Mouse (Mus musculus) heart, postnatal 0 days (tissue): Measurements from ENCODE around the gene Hist2h3c1. TPM values are rescaled to one million over a fixed set of nuclear protein-coding genes. Genes with fewer than 3 reads are reported as not detected.
A peak's percentile ranks its signal among the peaks of the same experiment; 100 is the strongest.

ENCODE experiments used
- ATAC-seq: fragments of 200-750 bp; cut with Nextera tagmentation; 2 replicates; pipeline ENCODE4 v1.8.0; 2017; ENCODE audit warnings: low read depth, moderate number of reproducible peaks, moderate library complexity; ENCODE audit not compliant: insufficient read depth
- DNase-seq: peaks from one replicate; pipeline ENCODE4 v3.0.0-alpha.2; 2016; ENCODE audit warnings: low spot score
- H3K27ac ChIP-seq: fragments of 300-500 bp; sonication (generic); 2 replicates; pipeline ENCODE4 v1.5.1; 2014; ENCODE audit warnings: low read depth, mild to moderate bottlenecking
- H3K27me3 ChIP-seq: fragments of 300-500 bp; sonication (generic); 2 replicates; pipeline ENCODE4 v1.6.1; 2014; ENCODE audit warnings: low read length, mixed read lengths; ENCODE audit not compliant: control insufficient read depth, insufficient read depth
- H3K36me3 ChIP-seq: fragments of 300-500 bp; sonication (generic); replicated peaks from 2 replicates; pipeline ENCODE4 v1.6.1; 2014; ENCODE audit warnings: low read length, mixed read lengths; ENCODE audit not compliant: control insufficient read depth, insufficient read depth
- H3K4me1 ChIP-seq: fragments of 300-500 bp; sonication (generic); 2 replicates; pipeline ENCODE4 v1.6.1; 2014; ENCODE audit warnings: antibody characterized with exemption; ENCODE audit not compliant: control insufficient read depth, insufficient read depth
- H3K4me2 ChIP-seq: fragments of 300-500 bp; sonication (generic); 2 replicates; pipeline ENCODE4 v1.6.1; 2014; ENCODE audit warnings: low read depth, mild to moderate bottlenecking, low read length, moderate library complexity
- H3K4me3 ChIP-seq: fragments of 300-500 bp; sonication (generic); 2 replicates; pipeline ENCODE4 v1.5.1; 2014; ENCODE audit warnings: low read depth, low read length
- H3K9ac ChIP-seq: fragments of 300-500 bp; sonication (generic); replicated peaks from 2 replicates; pipeline ENCODE4 v1.6.1; 2014; ENCODE audit warnings: low read depth, low read length, mixed read lengths
- H3K9me3 ChIP-seq: fragments of 300-500 bp; sonication (generic); replicated peaks from 2 replicates; pipeline ENCODE4 v1.6.1; 2016; ENCODE audit warnings: low read length; ENCODE audit not compliant: control insufficient read depth
- CTCF ChIP-seq: IDR thresholded peaks from 2 replicates; pipeline ENCODE4 v1.5.1; 2016; ENCODE audit warnings: antibody characterized with exemption, control low read depth, low read depth
- EP300 ChIP-seq: IDR thresholded peaks from 2 replicates; pipeline ENCODE4 v1.6.1; 2016; ENCODE audit warnings: antibody characterized with exemption, low read depth
- WGBS: fragments of 180-500 bp; shearing (Covaris S2); extraction: QIAGEN DNeasy Blood & Tissue Kit; methylation state at CpG from one replicate; pipeline ENCODE4 v1.1.7; 2014; 5-methylcytosine and 5-hydroxymethylcytosine counted together
- polyA plus RNA-seq: library from polyadenylated mRNA; unstranded; fragments of >200 nt; fragmentation: Nextera tagmentation; extraction: Ambion mirVana; gene quantifications from 2 replicates; pipeline ENCODE4 v1.2.1, GENCODE M21; 2015
- total RNA-seq: library from RNA; depleted of rRNA; stranded (reverse); fragments of >200 nt; gene quantifications from 2 replicates; pipeline ENCODE4 v1.2.3, GENCODE M21; 2014; ENCODE audit warnings: low replicate concordance

Gene Hist2h3c1
- total and polyA plus RNA-seq, 2 experiments from 2014 or later: 0.19 TPM; not detected in 1

GRCm38 (mm10) chr3:96255926-96256593 lies 9.6 kb downstream of the Hist2h3c1 start:
- DNase-seq: no peak
- 0 out of 2 replicates have a peak, but pooled peaks cover 7% of the 10 kb centered on the region for H3K4me1 ChIP-seq
- H3K4me2 ChIP-seq: no peak overlapping the region
- 64% methylated on average over 5 of the region's 5 CpGs for WGBS
- H3K9me3 ChIP-seq: no peaks in the 10 kb centered on the region
- no peak overlapping the region for H3K9ac ChIP-seq
- ATAC-seq: no peak
- H3K27me3 ChIP-seq: no peaks in the 10 kb centered on the region
- no peaks in the 10 kb centered on the region for H3K36me3 ChIP-seq
- no peak overlapping the region for H3K4me3 ChIP-seq
- H3K27ac ChIP-seq: peak overlapping the region; percentile 16; the same call in 1 of the 2 replicates
- TF ChIP-seq EP300 (no peak), CTCF (no peak)

- Histone ChIP-seq H3K4me3 (no peak overlapping the region), H3K9ac (no peak overlapping the region), H3K9me3 (no peaks in the 10 kb centered on the region), H3K4me2 (no peak overlapping the region), H3K27ac (no peak overlapping the region), H3K27me3 (no peaks in the 10 kb centered on the region), H3K36me3 (no peaks in the 10 kb centered on the region), H3K4me1 (peaks cover 12% of the 10 kb centered on the region; the same call in 1 of the 2 replicates)
- TF ChIP-seq EP300 (no peak), CTCF (no peak)
- no peak for ATAC-seq
- no peak for DNase-seq
- 77% methylated on average over 3 of the region's 3 CpGs for WGBS
Measured at GRCm38 (mm10) chr3:96257190-96257589, 10.7 kb downstream of the Hist2h3c1 start.

- TF ChIP-seq EP300 (no peak), CTCF (no peak)
- Histone ChIP-seq H3K36me3 (no peaks in the 10 kb centered on the region), H3K9ac (no peak overlapping the region), H3K4me2 (no peak overlapping the region), H3K27me3 (no peaks in the 10 kb centered on the region), H3K4me1 (peaks cover 21% of the 10 kb centered on the region; the same call in 1 of the 2 replicates), H3K27ac (no peak overlapping the region), H3K9me3 (no peaks in the 10 kb centered on the region), H3K4me3 (no peak overlapping the region)
- ATAC-seq: no peak
- 90% methylated on average over 5 of the region's 5 CpGs for WGBS
- no peak for DNase-seq
Measured at GRCm38 (mm10) chr3:96260220-96260619, 13.7 kb downstream of the Hist2h3c1 start.

- Histone ChIP-seq H3K9me3 (no peaks in the 10 kb centered on the region), H3K4me1 (peaks cover 14% of the 10 kb centered on the region; the same call in 1 of the 2 replicates), H3K27ac (peak overlapping the region; percentile 98), H3K9ac (0 out of 2 replicates have a peak overlapping the region, but pooled peaks have one; percentile 4), H3K36me3 (no peaks in the 10 kb centered on the region), H3K27me3 (no peaks in the 10 kb centered on the region), H3K4me2 (peak overlapping the region; percentile 76), H3K4me3 (no peak overlapping the region)
- DNase-seq (no peak), ATAC-seq (no peak)
- WGBS: 66% methylated on average over 3 of the region's 3 CpGs
- TF ChIP-seq CTCF: no peak
- no peak for TF ChIP-seq EP300
Measured at GRCm38 (mm10) chr3:96261623-96262022, 15.1 kb downstream of the Hist2h3c1 start.

- peak overlapping the region; percentile 81 for H3K9ac ChIP-seq
- peak; percentile 93 for DNase-seq
- peak overlapping the region; percentile 98 for H3K27ac ChIP-seq
- no peaks in the 10 kb centered on the region for H3K9me3 ChIP-seq
- no peaks in the 10 kb centered on the region for H3K36me3 ChIP-seq
- peak overlapping the region; percentile 76 for H3K4me2 ChIP-seq
- H3K4me1 ChIP-seq: peaks cover 14% of the 10 kb centered on the region; the same call in 1 of the 2 replicates
- TF ChIP-seq CTCF: no peak
- no peak for TF ChIP-seq EP300
- peak overlapping the region; percentile 64 for H3K4me3 ChIP-seq
- under 1% methylated on average over 19 of the region's 19 CpGs for WGBS
- H3K27me3 ChIP-seq: no peaks in the 10 kb centered on the region
- ATAC-seq: peak; percentile 83
Measured at GRCm38 (mm10) chr3:96262216-96262875, 15.9 kb downstream of the Hist2h3c1 start.
